Mouse (Mus musculus) kidney, postnatal 0 days (tissue): Measurements from ENCODE around the gene Hoxd10. TPM values are rescaled to one million over a fixed set of nuclear protein-coding genes. Genes with fewer than 3 reads are reported as not detected.

Source experiments
- ATAC-seq: fragments of 200-750 bp; cut with Nextera tagmentation; replicated peaks from 2 replicates; pipeline ENCODE4 v1.8.0; 2017; ENCODE audit warnings: low read depth, moderate number of reproducible peaks, moderate TSS enrichment, moderate library complexity; ENCODE audit not compliant: low FRiP score
- DNase-seq: peaks from one replicate; pipeline ENCODE4 v3.0.0-alpha.2; 2016; ENCODE audit warnings: low spot score
- H3K27ac ChIP-seq: fragments of 300-500 bp; sonication (generic); 2 replicates; pipeline ENCODE4 v1.5.1; 2014; ENCODE audit warnings: mild to moderate bottlenecking
- H3K27me3 ChIP-seq: fragments of 300-500 bp; sonication (generic); 2 replicates; pipeline ENCODE4 v1.6.1; 2014; ENCODE audit warnings: low read length, mixed read lengths; ENCODE audit not compliant: insufficient read depth
- H3K36me3 ChIP-seq: fragments of 300-500 bp; sonication (generic); 2 replicates; pipeline ENCODE4 v1.6.1; 2014; ENCODE audit warnings: low read length, mixed read lengths; ENCODE audit not compliant: insufficient read depth
- H3K4me1 ChIP-seq: fragments of 300-500 bp; sonication (generic); replicated peaks from 2 replicates; pipeline ENCODE4 v1.6.1; 2014; ENCODE audit warnings: antibody characterized with exemption, low read length, mixed read lengths; ENCODE audit not compliant: insufficient read depth
- H3K4me2 ChIP-seq: fragments of 300-500 bp; sonication (generic); 2 replicates; pipeline ENCODE4 v1.6.1; 2014; ENCODE audit warnings: mild to moderate bottlenecking, low read length, moderate library complexity, mixed read lengths
- H3K4me3 ChIP-seq: fragments of 300-500 bp; sonication (generic); replicated peaks from 2 replicates; pipeline ENCODE4 v1.5.1; 2014; ENCODE audit warnings: low read depth, low read length
- H3K9ac ChIP-seq: fragments of 300-500 bp; sonication (generic); 2 replicates; pipeline ENCODE4 v1.6.1; 2014; ENCODE audit warnings: low read depth, low read length
- H3K9me3 ChIP-seq: fragments of 300-500 bp; sonication (generic); replicated peaks from 2 replicates; pipeline ENCODE4 v1.6.1; 2016; ENCODE audit warnings: low read length, inconsistent platforms, mixed read lengths
- CTCF ChIP-seq: IDR thresholded peaks from 2 replicates; pipeline ENCODE4 v1.5.1; 2016; ENCODE audit warnings: antibody characterized with exemption, low read depth, mild to moderate bottlenecking, moderate library complexity
- microRNA counts: library from miRNA; unstranded; fragments of <30 nt; microRNA quantifications from one replicate; lab custom pipeline; 2015
- microRNA-seq: library from miRNA; unstranded; fragments of <30 nt; microRNA quantifications from one replicate; pipeline ENCODE4, GENCODE M21; 2016
- polyA plus RNA-seq: library from polyadenylated mRNA; unstranded; fragments of >200 nt; fragmentation: Nextera tagmentation; extraction: Ambion mirVana; gene quantifications from 2 replicates; pipeline ENCODE4 v1.2.1, GENCODE M21; 2015

Gene Hoxd10
- polyA plus RNA-seq, 1 experiment from 2014 or later = 44.6 TPM

DNA sequence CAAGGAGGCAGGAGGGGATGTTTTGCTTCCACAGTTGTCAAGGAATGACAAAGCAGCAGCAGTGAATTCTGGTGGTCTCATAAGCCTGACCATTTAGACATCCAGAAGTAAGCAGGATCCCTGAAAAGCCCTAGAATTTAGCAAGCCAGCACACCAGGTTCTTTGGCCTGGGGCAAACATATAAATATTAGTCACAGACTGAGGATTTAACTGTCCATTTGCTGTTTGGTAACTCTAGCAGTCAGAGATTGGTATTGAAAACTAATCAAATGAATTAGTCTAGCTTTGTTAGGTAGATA, 50.2 kb downstream of the Hoxd10 start:
- H3K4me2 ChIP-seq = no peak overlapping the region
- H3K4me1 ChIP-seq = peaks cover 39% of the 10 kb centered on the region
- H3K27ac ChIP-seq = no peak overlapping the region
- no peak for DNase-seq
- no peaks in the 10 kb centered on the region; the same call in 1 of the 2 replicates for H3K27me3 ChIP-seq
- no peak overlapping the region for H3K9ac ChIP-seq
- H3K4me3 ChIP-seq = no peak overlapping the region
- ATAC-seq = no peak
- TF ChIP-seq CTCF = no peak
- no peaks in the 10 kb centered on the region for H3K9me3 ChIP-seq
- H3K36me3 ChIP-seq = no peaks in the 10 kb centered on the region

MicroRNA genes within 50 kb of the gene (microRNA counts, 519-probe panel; counts per million panel counts)
- microRNA mmu-miR-10b (lab: Ali Mortazavi, UCI) = 7,340 counts per million, percentile 96 among the panel's probes with 10 or more counts

Small RNA genes within 50 kb of the gene (microRNA-seq; reads per million reads assigned to microRNA genes)
- gene Gm44463 (not detected), gene Mir10b (81,719 reads per million, percentile 100 among the genes with 10 or more reads in this experiment)

Other genes with a start within 250 kb of the Hoxd10 start
- gene Lnpk, start 112.5 kb upstream of the Hoxd10 start, polyA plus RNA-seq = 17.1 and 19.5 TPM in 2 replicates
- 0.08 TPM in 1 of 2 replicates, not detected in the other for gene Evx2, start 32.4 kb upstream of the Hoxd10 start, polyA plus RNA-seq
- gene Hoxd13, start 23.6 kb upstream of the Hoxd10 start, polyA plus RNA-seq = 0.10 TPM in 1 of 2 replicates, not detected in the other
- 2.6 and 2.8 TPM in 2 replicates for gene Hoxd12, start 16.9 kb upstream of the Hoxd10 start, polyA plus RNA-seq
- 19.7 and 23.8 TPM in 2 replicates for gene Hoxd11, start 12.4 kb upstream of the Hoxd10 start, polyA plus RNA-seq
- 57.8 and 67.0 TPM in 2 replicates for gene Hoxd9, start 5.8 kb downstream of the Hoxd10 start, polyA plus RNA-seq
- 73.4 and 76.7 TPM in 2 replicates for gene Hoxd8, start 12.7 kb downstream of the Hoxd10 start, polyA plus RNA-seq
- gene Hoxd3, start 20.0 kb downstream of the Hoxd10 start, polyA plus RNA-seq = 7.9 and 8.0 TPM in 2 replicates
- 3.3 and 4.4 TPM in 2 replicates for gene Hoxd4, start 20.0 kb downstream of the Hoxd10 start, polyA plus RNA-seq
- gene Gm28230, start 34.8 kb downstream of the Hoxd10 start, polyA plus RNA-seq = 1.1 and 1.3 TPM in 2 replicates
- 1.2 and 1.8 TPM in 2 replicates for gene Hoxd1, start 71.1 kb downstream of the Hoxd10 start, polyA plus RNA-seq
- 152 and 168 TPM in 2 replicates for gene Mtx2, start 133.9 kb downstream of the Hoxd10 start, polyA plus RNA-seq